Mouse (Mus musculus) embryonic facial prominence, embryonic 10.5 days (tissue): ENCODE results near the gene Actr2. TPM values are rescaled to one million over a fixed set of nuclear protein-coding genes. Genes with fewer than 3 reads are reported as not detected.
"Not testable (repeated sequence)": the region's sequence is repeated elsewhere in the genome, so short reads cannot be mapped to it uniquely, and the experiment has no call there.

ENCODE experiments used
- DNase-seq: peaks from one replicate; pipeline ENCODE4 v3.0.0-alpha.2; 2017; ENCODE audit warnings: low spot score
- H3K27ac ChIP-seq: fragments of 300-500 bp; sonication (generic); replicated peaks from 2 replicates; pipeline ENCODE4 v1.5.1; 2016; ENCODE audit warnings: mild to moderate bottlenecking
- H3K27me3 ChIP-seq: fragments of 300-500 bp; sonication (generic); replicated peaks from 2 replicates; pipeline ENCODE4 v1.6.1; 2016; ENCODE audit warnings: low read depth, mild to moderate bottlenecking; ENCODE audit not compliant: poor library complexity, severe bottlenecking
- H3K36me3 ChIP-seq: fragments of 300-500 bp; sonication (generic); replicated peaks from 2 replicates; pipeline ENCODE4 v1.6.1; 2016; ENCODE audit warnings: mild to moderate bottlenecking, moderate library complexity
- H3K4me1 ChIP-seq: fragments of 300-500 bp; sonication (generic); 2 replicates; pipeline ENCODE4 v1.6.1; 2016
- H3K4me3 ChIP-seq: fragments of 300-500 bp; sonication (generic); 2 replicates; pipeline ENCODE4 v1.5.1; 2016; ENCODE audit warnings: mild to moderate bottlenecking, moderate library complexity
- H3K9me3 ChIP-seq: fragments of 300-500 bp; sonication (generic); 2 replicates; pipeline ENCODE4 v1.6.1; 2016; ENCODE audit warnings: mild to moderate bottlenecking
- WGBS: fragments of 180-500 bp; shearing (Covaris S2); methylation state at CpG from one replicate; pipeline ENCODE4 v1.1.7; 2016; 5-methylcytosine and 5-hydroxymethylcytosine counted together
- polyA plus RNA-seq: library from polyadenylated mRNA; unstranded; fragments of >200 nt; fragmentation: Nextera tagmentation; extraction: Ambion mirVana; gene quantifications from 2 replicates; pipeline ENCODE4 v1.2.1, GENCODE M21; 2016

Actr2 gene
- polyA plus RNA-seq, 1 experiment from 2014 or later = 111 TPM

DNA sequence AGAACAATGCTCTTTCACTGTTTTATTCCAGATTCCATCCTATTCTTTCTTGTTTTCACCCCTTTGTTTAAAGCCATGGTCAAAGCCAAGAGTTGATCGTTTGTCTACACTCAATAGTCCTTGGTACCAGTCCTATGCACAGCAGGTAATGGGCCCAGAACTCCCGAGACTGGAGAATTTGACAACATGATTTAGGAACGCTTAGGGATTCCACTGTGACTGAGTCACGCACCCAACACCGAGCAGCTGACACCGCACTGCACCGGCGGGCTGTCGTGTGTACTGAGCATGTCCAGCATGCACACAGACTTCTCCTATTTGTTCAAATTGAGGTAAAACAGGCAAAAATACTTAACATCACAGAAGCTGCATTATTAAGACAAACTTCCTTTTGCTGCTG is 49.9 kb downstream of the Actr2 start:
- peaks cover 82% of the 10 kb centered on the region for H3K36me3 ChIP-seq
- not testable (repeated sequence) for H3K27ac ChIP-seq, H3K9me3 ChIP-seq, H3K27me3 ChIP-seq, DNase-seq, H3K4me3 ChIP-seq, H3K4me1 ChIP-seq
- 93% methylated on average over 9 of the region's 9 CpGs for WGBS

GRCm38 (mm10) chr11:20059736-20060135 is 53.0 kb downstream of the Actr2 start:
- Histone ChIP-seq H3K4me3 (no peak overlapping the region), H3K4me1 (peaks cover 1% of the 10 kb centered on the region; the same call in 1 of the 2 replicates), H3K27me3 (no peaks in the 10 kb centered on the region), H3K9me3 (no peaks in the 10 kb centered on the region), H3K27ac (no peak overlapping the region), H3K36me3 (peaks cover 78% of the 10 kb centered on the region)
- 83% methylated on average over 3 of the region's 3 CpGs for WGBS
- DNase-seq = no peak

GRCm38 (mm10) chr11:20057429-20057828 is 55.3 kb downstream of the Actr2 start:
- no peak for DNase-seq
- peaks cover 23% of the 10 kb centered on the region for H3K4me1 ChIP-seq
- H3K4me3 ChIP-seq = no peak overlapping the region
- H3K9me3 ChIP-seq = no peaks in the 10 kb centered on the region
- H3K27me3 ChIP-seq = no peaks in the 10 kb centered on the region
- H3K36me3 ChIP-seq = peaks cover 63% of the 10 kb centered on the region
- WGBS = 86% methylated on average over 2 of the region's 2 CpGs
- H3K27ac ChIP-seq = no peak overlapping the region

DNA sequence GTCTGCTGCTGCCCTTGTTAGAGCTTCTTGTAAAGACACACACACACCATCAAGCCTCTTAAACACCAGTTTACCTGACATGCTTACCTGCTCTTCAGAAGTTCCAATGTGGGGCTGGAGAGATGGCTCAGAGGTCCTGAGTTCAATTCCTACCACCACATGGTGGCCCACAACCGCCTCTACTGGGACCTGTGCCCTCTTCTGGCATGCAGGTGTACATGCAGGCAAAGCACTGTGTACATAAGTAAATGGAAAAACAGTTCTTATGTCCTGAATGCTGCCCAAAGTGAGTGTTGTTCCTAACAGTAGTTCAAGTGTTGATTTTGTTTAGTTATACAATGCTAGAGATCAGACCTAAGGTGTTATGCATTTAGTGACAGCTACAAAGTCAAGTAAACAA is 56.5 kb downstream of the Actr2 start:
- Histone ChIP-seq H3K4me3 (no peak overlapping the region), H3K27me3 (no peaks in the 10 kb centered on the region), H3K27ac (no peak overlapping the region), H3K9me3 (no peaks in the 10 kb centered on the region), H3K4me1 (peaks cover 23% of the 10 kb centered on the region), H3K36me3 (peaks cover 55% of the 10 kb centered on the region)
- DNase-seq = no peak
- WGBS = 78% methylated on average over 1 of the region's 1 CpGs

- H3K36me3 ChIP-seq = peaks cover 40% of the 10 kb centered on the region
- H3K27me3 ChIP-seq = no peaks in the 10 kb centered on the region
- 42% methylated on average over 5 of the region's 5 CpGs for WGBS
- peaks cover 23% of the 10 kb centered on the region for H3K4me1 ChIP-seq
- H3K4me3 ChIP-seq = no peak overlapping the region
- no peak for DNase-seq
- peak overlapping the region; percentile 24; the same call in 1 of the 2 replicates for H3K27ac ChIP-seq
- H3K9me3 ChIP-seq = no peaks in the 10 kb centered on the region
Observed at GRCm38 (mm10) chr11:20054617-20055016, 58.1 kb downstream of the Actr2 start.

GRCm38 (mm10) chr11:20053951-20054350 is 58.8 kb downstream of the Actr2 start:
- 74% methylated on average over 3 of the region's 3 CpGs for WGBS

DNA sequence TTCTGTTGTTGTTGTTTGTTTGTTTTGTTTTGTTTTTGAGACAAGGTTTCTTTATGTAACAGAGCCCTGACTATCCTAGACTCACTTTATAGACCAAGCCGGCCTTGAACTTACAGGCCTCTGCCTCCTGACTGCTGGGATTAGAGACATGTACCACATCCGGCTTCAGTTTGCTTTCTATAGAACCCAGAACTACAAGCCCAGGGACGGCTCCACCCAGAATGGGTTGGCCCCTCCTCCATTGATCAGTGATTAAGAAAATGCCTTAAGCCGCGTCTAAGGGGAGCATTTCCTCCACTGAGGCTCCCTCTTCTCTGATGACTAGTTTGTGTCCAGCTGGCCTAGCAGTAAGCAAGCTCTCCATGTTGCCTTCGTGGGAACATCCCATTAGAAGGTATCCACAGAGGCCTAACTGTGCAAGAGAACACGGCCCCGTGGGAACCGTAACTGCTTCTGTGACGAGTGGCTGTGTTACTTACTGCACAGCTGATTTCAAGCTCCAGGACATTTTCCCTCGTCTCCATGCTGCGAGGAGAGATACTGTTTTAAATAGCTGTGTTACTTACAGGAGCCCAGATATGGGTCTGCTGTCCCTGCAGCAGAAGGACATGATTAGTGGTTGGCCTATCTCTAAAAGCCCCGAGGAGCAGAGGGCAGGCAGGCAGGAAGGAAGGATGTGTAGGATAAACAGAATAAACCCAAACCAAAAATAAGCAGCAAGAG is 59.7 kb downstream of the Actr2 start:
- no peak for DNase-seq
- Histone ChIP-seq H3K4me3 (no peak overlapping the region), H3K36me3 (peaks cover 26% of the 10 kb centered on the region), H3K9me3 (no peaks in the 10 kb centered on the region), H3K27ac (peak overlapping the region; percentile 1; the same call in 1 of the 2 replicates), H3K4me1 (peaks cover 23% of the 10 kb centered on the region), H3K27me3 (no peaks in the 10 kb centered on the region)
- WGBS = 52% methylated on average over 13 of the region's 13 CpGs

More at GRCm38 (mm10) chr11:20053951-20054350, 58.8 kb downstream of the Actr2 start:
- Histone ChIP-seq H3K27me3 (no peaks in the 10 kb centered on the region), H3K4me1 (peaks cover 23% of the 10 kb centered on the region), H3K9me3 (no peaks in the 10 kb centered on the region), H3K36me3 (peaks cover 33% of the 10 kb centered on the region), H3K27ac (0 out of 2 replicates have a peak overlapping the region, but pooled peaks have one; percentile 24), H3K4me3 (no peak overlapping the region)
- DNase-seq = no peak

DNA sequence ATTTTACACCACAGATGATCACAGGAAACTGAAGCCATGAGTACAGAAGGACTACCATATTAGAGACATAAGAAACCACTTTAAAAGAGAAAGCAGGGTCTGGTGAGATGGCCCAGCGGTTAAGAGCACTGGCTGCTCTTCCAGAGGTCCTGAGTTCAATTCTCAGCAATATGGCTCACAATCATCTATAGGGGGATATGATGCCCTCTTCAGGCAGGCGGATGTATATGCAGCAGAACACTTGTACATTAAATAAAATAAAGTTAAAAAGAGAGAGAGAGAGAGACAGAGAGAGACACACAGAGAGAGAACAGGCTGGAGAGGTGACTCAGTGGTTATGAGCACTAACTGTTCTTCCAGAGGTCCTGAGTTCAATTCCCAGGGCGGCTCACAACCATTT is 67.1 kb downstream of the Actr2 start:
- no peaks in the 10 kb centered on the region for H3K36me3 ChIP-seq
- 70% methylated on average over 3 of the region's 3 CpGs for WGBS
- no peak overlapping the region for H3K27ac ChIP-seq
- no peaks in the 10 kb centered on the region for H3K27me3 ChIP-seq
- H3K4me1 ChIP-seq = peaks cover 16% of the 10 kb centered on the region
- H3K9me3 ChIP-seq = no peaks in the 10 kb centered on the region
- DNase-seq = no peak
- H3K4me3 ChIP-seq = no peak overlapping the region

DNA sequence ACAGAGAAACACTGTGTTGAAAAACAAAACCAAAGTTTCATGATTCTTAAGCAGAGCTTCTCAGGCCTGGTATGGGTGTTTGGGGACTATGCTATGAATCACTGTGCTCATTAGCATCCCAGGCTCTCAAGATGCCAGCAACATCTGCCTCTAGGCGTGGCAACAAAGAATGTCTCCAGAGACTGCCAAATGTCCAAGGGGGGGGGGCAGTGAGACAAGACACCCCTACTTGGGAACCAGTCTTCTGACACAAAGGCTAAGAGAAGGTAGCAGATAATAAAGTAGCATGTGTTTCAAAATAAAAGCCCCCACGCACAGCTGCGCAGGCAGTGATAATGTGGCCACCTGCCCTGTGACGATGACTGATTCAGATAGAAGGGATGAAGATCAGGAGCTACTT is 69.5 kb downstream of the Actr2 start:
- H3K4me3 ChIP-seq = no peak overlapping the region
- no peaks in the 10 kb centered on the region for H3K9me3 ChIP-seq
- WGBS = 87% methylated on average over 4 of the region's 4 CpGs
- no peak overlapping the region for H3K27ac ChIP-seq
- no peaks in the 10 kb centered on the region for H3K36me3 ChIP-seq
- H3K27me3 ChIP-seq = no peaks in the 10 kb centered on the region
- peaks cover 34% of the 10 kb centered on the region for H3K4me1 ChIP-seq
- DNase-seq = no peak

- Histone ChIP-seq H3K27me3 (no peaks in the 10 kb centered on the region), H3K36me3 (no peaks in the 10 kb centered on the region), H3K9me3 (no peaks in the 10 kb centered on the region), H3K4me3 (no peak overlapping the region), H3K27ac (no peak overlapping the region), H3K4me1 (peaks cover 35% of the 10 kb centered on the region)
- no peak for DNase-seq
- 60% methylated on average over 4 of the region's 4 CpGs for WGBS
Observed at GRCm38 (mm10) chr11:20042106-20042505, 70.6 kb downstream of the Actr2 start.

- H3K4me3 ChIP-seq = no peak overlapping the region
- WGBS = 17% methylated on average over 6 of the region's 6 CpGs
Observed at GRCm38 (mm10) chr11:20041164-20041920, 71.4 kb downstream of the Actr2 start.

DNA sequence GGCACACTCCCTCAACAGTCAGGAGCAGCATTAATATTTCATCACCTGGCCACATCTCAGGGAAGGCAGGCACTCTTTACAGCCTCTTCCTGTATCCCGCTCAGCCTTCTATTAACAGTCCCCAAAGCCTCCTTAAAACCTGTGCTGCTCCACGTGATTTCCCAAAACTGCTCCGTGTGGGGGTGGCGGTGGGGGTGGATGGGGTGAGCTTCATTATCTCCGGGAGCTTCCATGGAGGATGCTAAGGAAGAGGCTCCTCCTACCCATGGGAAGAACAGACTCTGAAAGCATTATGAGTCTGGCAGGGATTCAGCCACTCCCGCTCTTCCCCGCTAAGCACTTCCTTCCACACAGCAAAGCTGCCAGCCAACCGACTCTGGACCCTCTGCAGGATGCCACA is 74.0 kb downstream of the Actr2 start:
- 40% methylated on average over 8 of the region's 8 CpGs for WGBS
- Histone ChIP-seq H3K27ac (no peak overlapping the region), H3K4me1 (peaks cover 43% of the 10 kb centered on the region), H3K4me3 (no peak overlapping the region), H3K9me3 (no peaks in the 10 kb centered on the region), H3K36me3 (no peaks in the 10 kb centered on the region), H3K27me3 (no peaks in the 10 kb centered on the region)
- no peak for DNase-seq

More at GRCm38 (mm10) chr11:20041164-20041920, 71.4 kb downstream of the Actr2 start:
- Histone ChIP-seq H3K9me3 (no peaks in the 10 kb centered on the region), H3K4me1 (peaks cover 35% of the 10 kb centered on the region), H3K27me3 (no peaks in the 10 kb centered on the region), H3K36me3 (no peaks in the 10 kb centered on the region), H3K27ac (peak overlapping the region; percentile 57)
- peak; percentile 54 for DNase-seq

DNA sequence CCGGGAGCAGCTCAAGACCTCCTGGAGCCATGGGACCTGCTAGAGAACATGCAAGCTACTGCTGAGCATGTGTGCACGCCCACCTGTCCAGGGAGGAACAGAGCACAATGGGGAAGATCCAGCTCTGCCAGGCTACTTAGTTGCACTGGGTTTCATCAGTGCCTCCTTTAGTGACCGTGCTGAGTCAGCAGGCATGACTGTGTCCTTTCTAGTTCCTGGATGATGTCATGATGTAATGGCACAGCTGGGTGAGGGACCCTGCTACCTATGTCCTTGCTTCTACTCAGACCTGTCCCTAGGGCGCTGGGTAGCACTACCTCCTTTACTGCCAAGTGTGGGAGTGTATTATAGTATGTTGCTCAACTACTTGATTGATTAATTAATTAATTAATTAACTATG is 75.0 kb downstream of the Actr2 start:
- Histone ChIP-seq H3K36me3 (no peaks in the 10 kb centered on the region), H3K4me1 (peaks cover 43% of the 10 kb centered on the region), H3K27me3 (no peaks in the 10 kb centered on the region), H3K4me3 (no peak overlapping the region), H3K9me3 (no peaks in the 10 kb centered on the region), H3K27ac (no peak overlapping the region)
- WGBS = 90% methylated on average over 4 of the region's 4 CpGs
- DNase-seq = no peak
